Mouse (Mus musculus): Measurements from ENCODE around the gene Il15ra. TPM values are rescaled to one million over a fixed set of nuclear protein-coding genes. Genes with fewer than 3 reads are reported as not detected.

Il15ra gene
- total and polyA plus RNA-seq, 3 experiments: 12.6 to 16.6 (median 14.4) TPM

DNA sequence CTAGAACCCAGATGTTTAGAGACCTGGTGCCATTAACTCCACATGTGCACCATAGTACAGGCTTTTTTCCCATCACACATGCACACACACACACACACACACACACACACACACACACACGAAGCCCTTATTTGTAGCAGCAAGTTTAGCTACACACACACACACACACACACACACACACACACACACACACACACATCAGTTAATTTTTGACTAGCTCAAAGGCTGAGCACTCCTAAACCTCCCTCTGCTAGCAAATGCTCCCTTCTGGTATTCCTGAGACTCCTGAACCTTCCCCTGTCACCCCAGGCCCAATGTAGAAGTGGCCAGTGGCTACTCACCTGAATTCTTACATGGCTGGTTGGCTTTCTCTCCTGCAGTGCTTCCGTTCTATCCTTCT, 11.0 kb upstream of the Il15ra start:
- Histone ChIP-seq H3K36me3 (replicated peaks in 1 of 2; ENCODE audit: control insufficient read depth in 1 of 2, insufficient read depth in 1 of 2, low read length in 1 of 2) (peaks cover 0 to 8% of the 10 kb centered on the region in 2 experiments), H3K4me2 (ENCODE audit: insufficient read depth, low read depth, poor library complexity, severe bottlenecking) (no peak overlapping the region), H3K79me2 (replicated peaks; ENCODE audit: control insufficient read depth, extremely low read depth, insufficient read depth, poor library complexity, severe bottlenecking) (no peaks in the 10 kb centered on the region), H3K9ac (ENCODE audit: insufficient read depth, low read depth) (no peak overlapping the region), H3K9me3 (replicated peaks; ENCODE audit: low read length) (no peaks in the 10 kb centered on the region), H3K27me3 (replicated peaks) (no peaks in the 10 kb centered on the region), H3K4me3 (replicated peaks in 1 of 3; ENCODE audit: low read depth in 2 of 3, low read length in 2 of 3, poor library complexity in 1 of 3) (no peak overlapping the region), H3K4me1 (ENCODE audit: control insufficient read depth in 1 of 2, insufficient read depth in 2 of 2) (peaks cover 0 to 5% of the 10 kb centered on the region in 2 experiments; a peak in 1 of 4 replicates), H3K27ac (ENCODE audit: insufficient read depth, low read depth) (no peak overlapping the region)
- no peak for DNase-seq (ENCODE audit: extremely low read depth)
- dilution Hi-C loops (cut with MboI; ENCODE audit: extremely low pct_ligation_motif_present, extremely low pct_unique_long_range_greater_than_20kb, low sequenced_read_pairs): no loop called here
- TF ChIP-seq GABPA (IDR thresholded peaks at IDR 0.05; ENCODE audit: insufficient replicate concordance, low read depth, low read length): no peak
- TF ChIP-seq MYC (IDR thresholded peaks at IDR 0.05; ENCODE audit: low read depth, low read length): no peak
- TF ChIP-seq MXI1 (IDR thresholded peaks at IDR 0.05; ENCODE audit: low read depth, low read length): no peak
- no peak for TF ChIP-seq CHD2 (IDR thresholded peaks at IDR 0.05; ENCODE audit: low read length)
- TF ChIP-seq HCFC1 (IDR thresholded peaks at IDR 0.05; ENCODE audit: low read depth, low read length): no peak
- no peak for TF ChIP-seq KAT2A (IDR thresholded peaks at IDR 0.05; ENCODE audit: insufficient replicate concordance, low read length)
- TF ChIP-seq MAFK (IDR thresholded peaks at IDR 0.05; ENCODE audit: insufficient replicate concordance, low read length): no peak
- TF ChIP-seq NELFE (IDR thresholded peaks at IDR 0.05; ENCODE audit: low read depth, low read length): no peak
- in situ Hi-C loops (cut with MboI; ENCODE audit: low pct_ligation_motif_present, low pct_unique_long_range_greater_than_20kb, low sequenced_read_pairs): no loop called here

DNA sequence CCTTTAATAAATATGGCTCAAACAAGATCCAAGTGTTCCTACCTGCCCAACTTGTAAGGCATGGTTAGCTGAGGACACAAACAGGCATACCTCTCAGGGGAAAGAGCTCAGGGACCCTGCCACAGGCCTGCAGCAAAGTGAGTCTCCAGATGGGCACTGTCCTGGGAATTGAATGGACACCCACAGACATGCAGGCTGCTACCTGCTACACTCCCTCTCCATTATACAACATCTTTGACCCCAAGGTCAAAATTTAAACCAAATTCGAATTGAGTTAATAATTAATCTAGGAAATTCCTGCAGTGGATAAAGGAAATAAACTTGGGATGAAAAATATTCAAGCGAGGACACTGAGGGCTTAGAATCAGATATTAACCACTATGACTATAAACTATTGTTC, 9.2 kb upstream of the Il15ra start:
- in situ Hi-C loops (cut with MboI; ENCODE audit: low pct_ligation_motif_present, low pct_unique_long_range_greater_than_20kb, low sequenced_read_pairs): no loop called here
- Histone ChIP-seq H3K9ac (ENCODE audit: insufficient read depth, low read depth) (no peak overlapping the region), H3K4me1 (ENCODE audit: control insufficient read depth in 1 of 2, insufficient read depth in 2 of 2) (no peaks in the 10 kb centered on the region), H3K9me3 (replicated peaks; ENCODE audit: low read length) (peaks cover 2% of the 10 kb centered on the region), H3K79me2 (replicated peaks; ENCODE audit: control insufficient read depth, extremely low read depth, insufficient read depth, poor library complexity, severe bottlenecking) (no peaks in the 10 kb centered on the region), H3K4me2 (ENCODE audit: insufficient read depth, low read depth, poor library complexity, severe bottlenecking) (no peak overlapping the region), H3K27ac (ENCODE audit: insufficient read depth, low read depth) (no peak overlapping the region), H3K36me3 (replicated peaks in 1 of 2; ENCODE audit: control insufficient read depth in 1 of 2, insufficient read depth in 1 of 2, low read length in 1 of 2) (no peaks in the 10 kb centered on the region), H3K27me3 (replicated peaks) (no peaks in the 10 kb centered on the region), H3K4me3 (replicated peaks in 1 of 3; ENCODE audit: low read depth in 2 of 3, low read length in 2 of 3, poor library complexity in 1 of 3) (no peak overlapping the region)
- dilution Hi-C loops (cut with MboI; ENCODE audit: extremely low pct_ligation_motif_present, extremely low pct_unique_long_range_greater_than_20kb, low sequenced_read_pairs): no loop called here
- no peak for DNase-seq (ENCODE audit: extremely low read depth)
- TF ChIP-seq TBP (conservative IDR thresholded peaks at IDR 0.05; ENCODE audit: low read depth, low read length): no peak
- no peak for TF ChIP-seq ZKSCAN1 (IDR thresholded peaks at IDR 0.05; ENCODE audit: borderline replicate concordance, low read depth, low read length)
- no peak for TF ChIP-seq JUND (conservative IDR thresholded peaks at IDR 0.05; ENCODE audit: low read depth, low read length)
- no peak for TF ChIP-seq ELF1 (IDR thresholded peaks at IDR 0.05; ENCODE audit: low read depth, low read length)
- TF ChIP-seq USF1 (IDR thresholded peaks at IDR 0.05; ENCODE audit: low read depth, low read length): no peak
- TF ChIP-seq UBTF (IDR thresholded peaks at IDR 0.05; ENCODE audit: low read depth, low read length): no peak
- no peak for TF ChIP-seq IRF4 (IDR thresholded peaks at IDR 0.05; ENCODE audit: low read depth, low read length)
- TF ChIP-seq POLR2AphosphoS2 (IDR thresholded peaks at IDR 0.05; ENCODE audit: low read depth, low read length): no peak
- TF ChIP-seq SMC3 (IDR thresholded peaks at IDR 0.05; ENCODE audit: low read depth, low read length): no peak
- no peak for TF ChIP-seq ZMIZ1 (IDR thresholded peaks at IDR 0.05; ENCODE audit: low read depth, low read length)
- TF ChIP-seq CHD2 (IDR thresholded peaks at IDR 0.05; ENCODE audit: low read length): no peak
- TF ChIP-seq CHD1 (IDR thresholded peaks at IDR 0.05; ENCODE audit: low read depth, low read length): no peak
- TF ChIP-seq MAFK (IDR thresholded peaks at IDR 0.05; ENCODE audit: insufficient replicate concordance, low read length): no peak
- TF ChIP-seq MXI1 (IDR thresholded peaks at IDR 0.05; ENCODE audit: low read depth, low read length): no peak
- TF ChIP-seq ETS1 (conservative IDR thresholded peaks at IDR 0.05; ENCODE audit: low read depth, low read length): no peak

Data from CH12.LX (cell line).